Mouse (Mus musculus): Measurements from ENCODE around the gene Gm10382. TPM values are rescaled to one million over a fixed set of nuclear protein-coding genes. Genes with fewer than 3 reads are reported as not detected.

Gene Gm10382
- polyA plus RNA-seq, 1 experiment from 2014 or later, result 0.18 TPM

DNA sequence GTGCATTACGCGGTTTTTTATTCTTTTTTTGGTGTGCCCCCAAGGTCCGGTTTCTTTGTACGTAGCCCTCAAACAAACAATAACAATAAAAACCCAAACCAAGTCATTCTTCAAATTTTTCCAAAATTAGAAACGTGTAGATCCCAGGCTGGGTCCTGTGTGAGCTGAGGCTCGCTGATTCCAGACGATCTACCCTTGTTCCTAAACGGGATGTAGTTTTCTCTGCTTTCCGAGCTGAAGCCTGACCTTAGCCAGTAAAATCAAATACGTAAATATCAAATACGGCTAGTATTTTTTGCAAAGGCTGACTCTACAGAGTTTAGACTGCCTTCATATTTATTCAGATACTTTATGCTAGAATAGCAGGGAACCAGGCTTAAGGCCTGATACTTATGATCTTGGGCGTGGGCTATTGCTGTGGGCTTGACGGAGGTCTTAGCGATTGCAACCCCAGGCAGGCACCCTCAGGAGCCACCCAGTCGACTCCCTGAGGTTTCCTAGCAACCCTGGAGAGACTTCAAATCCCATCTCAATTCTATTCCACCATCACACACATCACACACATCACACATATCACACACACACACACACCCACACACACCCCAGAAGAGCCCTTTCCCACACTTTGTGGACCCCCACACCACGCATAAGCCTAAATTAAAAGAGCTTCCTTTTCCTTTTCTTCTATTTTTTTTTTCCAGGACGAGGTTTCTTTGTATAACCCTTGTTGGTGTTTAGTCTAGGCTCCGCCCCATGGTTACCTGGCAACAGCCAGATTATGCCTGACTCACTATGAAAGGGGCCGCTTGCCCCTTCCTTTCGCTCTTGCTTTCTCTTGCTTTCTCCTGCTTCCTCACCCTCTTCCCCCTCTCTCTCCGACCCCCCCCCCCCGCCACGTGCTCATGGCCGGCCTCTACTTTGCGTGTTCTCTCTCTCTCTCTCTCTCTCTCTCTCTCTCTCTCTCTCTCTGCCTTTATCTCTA lies 4.8 kb downstream of the Gm10382 start:
- no peak for TF ChIP-seq EP300 (IDR thresholded peaks at IDR 0.05; ENCODE audit: low read depth)
- no peak for TF ChIP-seq CTCF (IDR thresholded peaks at IDR 0.05; ENCODE audit: low read depth)
- peaks cover 37% of the 10 kb centered on the region for H3K4me1 ChIP-seq (ENCODE audit: insufficient read depth)
- no peaks in the 10 kb centered on the region for H3K9me3 ChIP-seq (ENCODE audit: low read length)
- H3K27ac ChIP-seq (ENCODE audit: low read depth), result peak overlapping the region; percentile 100
- ATAC-seq (no peak), DNase-seq (peak; percentile 87)
- H3K27me3 ChIP-seq (ENCODE audit: insufficient read depth, low read length), result no peaks in the 10 kb centered on the region
- no peaks in the 10 kb centered on the region for H3K36me3 ChIP-seq (replicated peaks; ENCODE audit: insufficient read depth, low read length)
- peak overlapping the region; percentile 63 for H3K9ac ChIP-seq (replicated peaks)
- 8% methylated on average over 24 of the region's 25 CpGs for WGBS (ENCODE audit: insufficient replicate concordance)
- H3K4me2 ChIP-seq (ENCODE audit: low read depth, low read length), result peak overlapping the region; percentile 70
- H3K4me3 ChIP-seq (ENCODE audit: low read depth, low read length), result peak overlapping the region; percentile 40

DNA sequence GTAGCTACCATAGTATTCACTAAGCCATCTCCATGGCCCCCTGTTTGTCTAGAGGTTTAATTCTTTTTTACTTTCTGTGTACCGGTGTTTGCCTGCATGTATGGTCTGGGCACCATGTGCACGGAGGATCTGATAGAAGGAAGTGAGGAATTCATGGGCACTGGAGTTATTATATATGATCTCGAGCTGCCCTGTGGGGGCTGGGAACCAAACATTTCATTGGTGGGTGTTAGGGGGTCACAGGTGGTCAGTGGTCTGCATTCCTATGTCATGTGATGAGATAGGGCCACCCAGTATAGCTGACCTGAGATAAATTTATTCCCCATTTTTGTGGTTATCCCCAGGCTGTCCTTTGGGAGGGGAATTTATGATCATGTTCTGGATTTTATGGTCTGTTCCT lies 5.9 kb downstream of the Gm10382 start:
- Histone ChIP-seq H3K9me3 (ENCODE audit: low read length) (no peaks in the 10 kb centered on the region), H3K4me2 (ENCODE audit: low read depth, low read length) (peak overlapping the region; percentile 70; the same call in 1 of the 2 replicates), H3K27me3 (ENCODE audit: insufficient read depth, low read length) (no peaks in the 10 kb centered on the region), H3K4me1 (ENCODE audit: insufficient read depth) (peaks cover 37% of the 10 kb centered on the region), H3K36me3 (replicated peaks; ENCODE audit: insufficient read depth, low read length) (no peaks in the 10 kb centered on the region), H3K9ac (replicated peaks) (no peak overlapping the region), H3K4me3 (ENCODE audit: low read depth, low read length) (no peak overlapping the region), H3K27ac (ENCODE audit: low read depth) (peak overlapping the region; percentile 100; the same call in 1 of the 2 replicates)
- TF ChIP-seq CTCF (IDR thresholded peaks at IDR 0.05; ENCODE audit: low read depth) (no peak), EP300 (IDR thresholded peaks at IDR 0.05; ENCODE audit: low read depth) (no peak)
- 42% methylated on average over 3 of the region's 3 CpGs for WGBS (ENCODE audit: insufficient replicate concordance)
- no peak for DNase-seq
- ATAC-seq, result no peak

DNA sequence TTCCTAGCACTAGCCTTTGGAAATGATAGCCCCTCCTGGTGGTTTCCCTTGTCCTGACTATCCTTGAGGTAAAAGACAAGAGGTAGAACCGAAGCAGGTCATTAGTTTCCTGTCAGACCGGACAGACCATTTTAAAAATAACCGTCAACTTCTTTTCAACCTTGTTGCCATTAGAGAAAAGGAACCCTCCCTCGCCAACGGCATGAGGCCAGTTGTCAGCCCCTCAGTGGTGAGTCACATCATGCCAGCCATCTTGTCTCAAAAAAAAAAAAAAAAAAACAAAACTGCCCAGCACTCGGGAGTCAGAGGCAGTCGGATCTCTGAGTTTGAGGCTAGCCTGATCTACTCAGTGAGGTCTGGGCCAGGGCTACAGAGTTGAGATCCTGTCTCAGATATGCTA lies 11.8 kb downstream of the Gm10382 start:
- TF ChIP-seq EP300 (IDR thresholded peaks at IDR 0.05; ENCODE audit: low read depth) (no peak), CTCF (IDR thresholded peaks at IDR 0.05; ENCODE audit: low read depth) (no peak)
- Histone ChIP-seq H3K9ac (replicated peaks) (no peak overlapping the region), H3K4me2 (ENCODE audit: low read depth, low read length) (no peak overlapping the region), H3K36me3 (replicated peaks; ENCODE audit: insufficient read depth, low read length) (no peaks in the 10 kb centered on the region), H3K9me3 (ENCODE audit: low read length) (no peaks in the 10 kb centered on the region), H3K27ac (ENCODE audit: low read depth) (no peak overlapping the region), H3K4me1 (ENCODE audit: insufficient read depth) (peaks cover 4% of the 10 kb centered on the region), H3K27me3 (ENCODE audit: insufficient read depth, low read length) (no peaks in the 10 kb centered on the region), H3K4me3 (ENCODE audit: low read depth, low read length) (no peak overlapping the region)
- DNase-seq (no peak), ATAC-seq (no peak)
- WGBS (ENCODE audit: insufficient replicate concordance), result 44% methylated on average over 7 of the region's 7 CpGs

DNA sequence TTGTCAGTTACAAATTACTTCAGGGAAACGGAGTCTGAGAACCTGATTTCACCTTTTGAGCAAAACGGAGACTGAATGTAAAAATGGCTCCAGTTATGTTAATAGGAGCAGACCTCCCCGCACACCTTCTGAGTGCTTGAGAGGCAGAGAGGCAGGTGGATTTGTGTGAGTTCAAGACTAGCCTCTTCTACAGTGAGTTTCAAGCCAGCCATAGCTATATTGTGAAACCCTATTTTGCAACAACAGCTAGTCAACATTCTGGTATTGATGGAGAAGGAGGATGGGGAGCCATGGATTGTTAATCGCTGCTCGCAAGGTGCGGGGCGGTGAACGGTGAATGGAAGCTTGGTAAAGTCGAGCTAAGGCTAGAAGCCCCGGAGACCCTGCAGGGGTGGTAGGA lies 13.4 kb downstream of the Gm10382 start:
- peak overlapping the region; percentile 90 for H3K4me2 ChIP-seq (ENCODE audit: low read depth, low read length)
- peak overlapping the region; percentile 33 for H3K9ac ChIP-seq (replicated peaks)
- ATAC-seq (peak; percentile 18; the same call in 1 of the 2 replicates), DNase-seq (no peak)
- 49% methylated on average over 10 of the region's 10 CpGs for WGBS (ENCODE audit: insufficient replicate concordance)
- H3K27ac ChIP-seq (ENCODE audit: low read depth), result peak overlapping the region; percentile 74
- H3K9me3 ChIP-seq (ENCODE audit: low read length), result no peaks in the 10 kb centered on the region
- peaks cover 17% of the 10 kb centered on the region for H3K4me1 ChIP-seq (ENCODE audit: insufficient read depth)
- H3K36me3 ChIP-seq (replicated peaks; ENCODE audit: insufficient read depth, low read length), result no peaks in the 10 kb centered on the region
- H3K4me3 ChIP-seq (ENCODE audit: low read depth, low read length), result peak overlapping the region; percentile 24
- H3K27me3 ChIP-seq (ENCODE audit: insufficient read depth, low read length), result no peaks in the 10 kb centered on the region
- TF ChIP-seq EP300 (IDR thresholded peaks at IDR 0.05; ENCODE audit: low read depth) (no peak), CTCF (IDR thresholded peaks at IDR 0.05; ENCODE audit: low read depth) (no peak)

DNA sequence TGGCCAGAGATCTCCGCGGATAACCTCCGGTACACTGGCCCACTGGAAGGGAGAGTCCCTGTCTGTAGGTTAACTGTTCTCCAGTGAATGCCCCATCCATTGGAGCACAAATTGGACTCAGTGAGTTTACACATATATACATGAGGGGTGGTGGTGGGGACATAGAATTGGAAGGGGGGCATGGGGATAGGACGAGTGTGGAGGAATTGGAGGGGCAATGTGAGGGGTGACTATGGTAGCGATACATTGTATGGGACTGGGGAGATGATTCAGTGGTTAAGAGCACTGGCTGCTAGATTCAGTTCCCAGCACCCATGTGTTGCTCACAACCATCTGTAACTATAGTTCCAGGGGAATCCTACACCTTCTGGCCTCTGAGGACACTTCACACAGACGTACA lies 13.9 kb downstream of the Gm10382 start:
- WGBS (ENCODE audit: insufficient replicate concordance), result 50% methylated on average over 6 of the region's 6 CpGs
- peak overlapping the region; percentile 90 for H3K4me2 ChIP-seq (ENCODE audit: low read depth, low read length)

More for the DNA sequence above, 13.9 kb downstream of the Gm10382 start:
- Histone ChIP-seq H3K9ac (replicated peaks) (peak overlapping the region; percentile 33), H3K36me3 (replicated peaks; ENCODE audit: insufficient read depth, low read length) (no peaks in the 10 kb centered on the region), H3K4me1 (ENCODE audit: insufficient read depth) (peaks cover 20% of the 10 kb centered on the region), H3K27me3 (ENCODE audit: insufficient read depth, low read length) (no peaks in the 10 kb centered on the region), H3K27ac (ENCODE audit: low read depth) (peak overlapping the region; percentile 74), H3K4me3 (ENCODE audit: low read depth, low read length) (peak overlapping the region; percentile 24), H3K9me3 (ENCODE audit: low read length) (no peaks in the 10 kb centered on the region)
- ATAC-seq (no peak), DNase-seq (no peak)
- TF ChIP-seq CTCF (IDR thresholded peaks at IDR 0.05; ENCODE audit: low read depth), result no peak
- TF ChIP-seq EP300 (IDR thresholded peaks at IDR 0.05; ENCODE audit: low read depth), result no peak

Data from liver, postnatal 0 days (tissue).